Mouse (Mus musculus) stomach, postnatal 0 days (tissue): ENCODE measurements around the gene Psmd3.

ENCODE experiments used
- CTCF ChIP-seq: IDR thresholded peaks from 2 replicates; pipeline ENCODE4 v1.5.1; 2016; ENCODE audit warnings: antibody characterized with exemption, low read depth, mild to moderate bottlenecking, moderate library complexity
- EP300 ChIP-seq: optimal IDR thresholded peaks from 2 replicates; pipeline ENCODE3; 2016; ENCODE audit warnings: antibody characterized with exemption

- no peak for TF ChIP-seq CTCF
- no peak for TF ChIP-seq EP300
Measured at GRCm38 (mm10) chr11:98738925-98739324, 56.6 kb downstream of the Psmd3 start.
